Mouse (Mus musculus) erythroid progenitor cell, adult 5-6 weeks (primary cell): Measurements from ENCODE around the gene Ica1l. TPM values are rescaled to one million over a fixed set of nuclear protein-coding genes. Genes with fewer than 3 reads are reported as not detected.
A peak's percentile ranks its signal among the peaks of the same experiment; 100 is the strongest.

Experiments
- ATAC-seq: replicated peaks from 2 replicates; pipeline ENCODE4 v1.8.0; 2016; ENCODE audit warnings: moderate number of reproducible peaks, mild to moderate bottlenecking, moderate TSS enrichment, inconsistent platforms; ENCODE audit not compliant: poor library complexity, low FRiP score, severe bottlenecking
- total RNA-seq, 2 experiments: library from RNA; stranded (forward) in 1 of 2; stranded (reverse) in 1 of 2; fragments of 150-400 nt in 1 of 2; fragments of 186-747, 209-891 nt in 1 of 2; gene quantifications; 2 replicates each; pipeline versions ENCODE4 v1.2.3 to v1.2.4; 2015 to 2017; ENCODE audit warnings: low replicate concordance in 2 of 2

Gene Ica1l
- total RNA-seq, 2 experiments from 2014 or later = not detected

DNA sequence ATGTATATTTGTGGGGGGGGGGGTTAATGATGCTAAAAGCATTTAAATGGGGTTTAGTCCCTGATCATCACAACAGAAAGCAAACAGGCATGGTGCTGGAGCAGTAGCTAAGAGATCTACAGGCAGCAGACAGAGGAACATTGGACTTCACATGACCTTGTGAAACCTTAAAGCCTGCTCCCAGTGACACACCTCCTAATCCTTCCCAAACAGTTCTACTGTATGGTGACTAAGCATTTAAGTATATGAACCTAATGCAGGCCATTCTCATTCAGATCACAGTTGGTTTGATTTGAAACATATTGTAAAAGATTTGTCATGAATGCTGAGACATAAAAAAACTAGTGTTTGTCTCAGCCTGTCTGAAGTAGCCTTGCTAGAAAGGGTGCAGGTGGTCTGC lies 56.4 kb downstream of the Ica1l start:
- no peak for ATAC-seq

DNA sequence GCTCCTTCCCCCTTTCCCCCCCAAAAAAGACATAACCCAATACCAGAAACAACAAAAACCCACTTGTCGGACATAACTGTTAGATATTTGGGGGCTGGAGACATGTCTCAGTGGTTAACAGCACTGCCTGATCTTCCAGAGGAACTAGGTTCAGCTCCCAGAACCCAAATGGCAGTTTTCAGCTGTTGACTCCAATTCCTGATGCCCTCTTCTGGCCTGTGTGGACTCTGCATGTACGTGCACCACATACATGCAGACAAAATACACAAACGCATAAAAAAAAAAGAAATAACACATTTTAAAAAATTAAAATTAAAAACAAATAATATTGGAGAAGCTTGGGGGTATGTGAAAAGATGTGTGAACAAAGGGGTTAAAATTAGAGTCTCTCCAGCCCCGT lies 75.7 kb downstream of the Ica1l start:
- ATAC-seq = no peak

DNA sequence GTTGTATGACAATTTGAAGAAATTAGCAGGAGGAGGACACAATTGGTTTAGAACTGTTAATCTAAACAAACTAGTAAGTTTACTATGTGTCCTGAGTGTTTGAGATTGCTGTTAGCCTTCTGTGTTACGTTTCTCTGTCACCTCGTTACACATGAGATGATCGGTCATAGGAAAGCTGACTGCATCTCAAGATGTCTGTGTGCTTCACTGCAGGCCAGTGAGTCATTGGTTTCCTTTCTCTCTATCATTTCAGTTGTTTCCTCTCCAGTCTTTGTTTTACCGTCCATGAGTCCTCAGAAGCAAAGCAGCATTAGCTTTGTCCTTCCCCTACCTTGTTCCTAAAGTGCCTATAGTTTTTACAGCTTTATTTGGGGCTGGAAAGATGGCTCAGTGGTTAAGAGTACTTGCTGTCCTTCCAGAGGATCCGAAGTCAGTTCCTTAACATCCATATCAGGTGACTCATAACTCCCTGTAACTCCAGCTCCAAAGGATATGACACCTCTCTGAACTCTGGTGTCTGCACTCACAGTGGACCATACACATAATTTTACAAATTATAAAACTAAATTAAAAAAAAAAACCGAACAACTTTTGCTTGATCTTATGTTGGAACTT lies 76.7 kb downstream of the Ica1l start:
- no peak for ATAC-seq

DNA sequence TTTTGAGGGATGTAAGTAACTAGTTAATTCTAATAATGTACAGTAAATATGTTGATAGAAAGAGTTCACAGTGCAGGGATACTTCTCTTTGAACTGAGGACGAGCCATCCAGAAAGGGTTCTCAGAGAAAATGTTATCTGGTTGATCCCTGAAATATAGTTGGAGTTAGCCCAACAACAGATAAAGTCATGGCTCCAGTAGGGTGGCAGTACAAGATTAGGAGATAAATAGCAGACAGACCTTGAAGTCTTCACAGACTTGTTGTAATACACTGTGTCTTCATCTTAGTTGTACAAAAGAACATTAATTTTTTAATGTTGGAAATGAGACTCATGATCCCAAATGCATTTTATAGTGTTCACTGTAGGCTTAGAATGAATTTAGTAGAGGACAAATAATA lies 83.0 kb downstream of the Ica1l start:
- ATAC-seq = no peak; the same call in 1 of the 2 replicates

DNA sequence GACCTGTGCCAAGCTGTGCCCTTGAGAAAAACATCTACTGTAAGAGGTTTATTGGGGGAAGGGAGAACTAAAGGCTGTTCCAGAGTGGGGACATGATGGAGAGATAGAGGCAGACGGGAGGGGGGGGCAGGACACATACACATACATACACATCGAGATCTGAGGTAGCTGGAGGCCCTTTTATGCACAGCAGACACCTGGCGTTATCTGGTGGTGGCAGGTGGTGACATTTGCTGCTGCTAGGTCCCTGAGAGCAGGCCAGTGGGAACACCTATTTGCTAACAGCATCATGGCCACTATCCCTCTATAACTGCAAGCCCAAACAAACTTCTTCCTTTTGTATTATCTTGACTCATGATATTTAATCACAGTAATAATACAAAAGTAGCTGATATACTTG lies 85.8 kb downstream of the Ica1l start:
- ATAC-seq = no peak

DNA sequence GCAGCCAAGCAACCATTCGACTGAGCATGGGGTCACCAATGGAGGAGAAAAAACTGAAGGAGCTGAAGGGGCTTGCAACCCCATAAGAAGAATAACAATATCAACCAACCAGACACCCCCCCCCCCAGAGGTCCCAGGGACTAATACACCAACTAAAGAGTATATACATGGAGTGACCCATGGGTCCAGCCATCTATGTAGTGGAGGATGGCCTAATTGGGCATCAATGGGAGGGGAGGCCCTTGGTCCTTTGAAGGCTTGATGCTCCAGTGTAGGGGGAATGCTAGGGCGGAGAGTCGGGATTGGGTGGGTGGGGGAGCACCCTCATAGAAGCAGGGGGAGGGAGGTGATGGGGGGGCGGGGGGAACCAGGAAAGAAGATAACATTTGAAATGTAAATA lies 95.5 kb downstream of the Ica1l start:
- ATAC-seq = no peak

DNA sequence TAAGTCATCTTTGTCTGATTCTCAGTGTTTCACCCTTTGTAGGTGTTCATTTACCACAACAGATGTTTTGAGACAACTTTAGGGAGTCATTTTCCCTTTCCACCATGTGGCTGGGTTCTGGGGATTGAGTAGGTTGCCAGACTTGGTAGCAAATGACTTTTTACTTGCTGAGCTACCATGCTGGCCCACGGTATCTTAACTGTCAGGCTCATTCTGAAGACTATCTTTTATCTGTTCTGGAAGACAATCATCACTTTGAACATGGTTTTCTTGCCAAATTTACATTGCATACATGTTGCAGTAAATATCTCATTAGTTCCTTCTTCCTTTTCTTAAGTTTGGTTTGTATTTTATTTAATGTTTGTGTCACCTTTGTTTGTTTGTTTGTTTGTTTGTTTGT lies 97.0 kb downstream of the Ica1l start:
- no peak for ATAC-seq

DNA sequence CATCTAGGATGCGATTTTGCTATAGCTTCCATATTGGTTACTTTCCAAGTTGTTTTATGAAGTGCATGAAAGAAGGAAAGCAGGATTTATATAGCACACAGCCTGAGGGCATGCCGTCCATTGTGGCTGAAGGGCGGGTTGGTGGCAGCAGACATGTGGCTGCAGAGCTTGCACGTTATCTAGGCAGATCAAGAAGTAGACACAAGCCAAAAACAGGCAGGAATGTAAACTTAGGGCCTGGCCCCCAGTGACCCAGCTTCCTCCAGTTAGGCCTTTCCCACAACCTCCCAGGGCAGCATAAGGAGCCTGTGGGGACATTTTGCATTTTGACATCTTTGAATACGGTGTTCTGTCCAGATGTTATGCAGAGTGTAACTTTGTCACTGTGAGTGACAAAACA lies 99.2 kb downstream of the Ica1l start:
- peak; percentile 45; the same call in 1 of the 2 replicates for ATAC-seq

DNA sequence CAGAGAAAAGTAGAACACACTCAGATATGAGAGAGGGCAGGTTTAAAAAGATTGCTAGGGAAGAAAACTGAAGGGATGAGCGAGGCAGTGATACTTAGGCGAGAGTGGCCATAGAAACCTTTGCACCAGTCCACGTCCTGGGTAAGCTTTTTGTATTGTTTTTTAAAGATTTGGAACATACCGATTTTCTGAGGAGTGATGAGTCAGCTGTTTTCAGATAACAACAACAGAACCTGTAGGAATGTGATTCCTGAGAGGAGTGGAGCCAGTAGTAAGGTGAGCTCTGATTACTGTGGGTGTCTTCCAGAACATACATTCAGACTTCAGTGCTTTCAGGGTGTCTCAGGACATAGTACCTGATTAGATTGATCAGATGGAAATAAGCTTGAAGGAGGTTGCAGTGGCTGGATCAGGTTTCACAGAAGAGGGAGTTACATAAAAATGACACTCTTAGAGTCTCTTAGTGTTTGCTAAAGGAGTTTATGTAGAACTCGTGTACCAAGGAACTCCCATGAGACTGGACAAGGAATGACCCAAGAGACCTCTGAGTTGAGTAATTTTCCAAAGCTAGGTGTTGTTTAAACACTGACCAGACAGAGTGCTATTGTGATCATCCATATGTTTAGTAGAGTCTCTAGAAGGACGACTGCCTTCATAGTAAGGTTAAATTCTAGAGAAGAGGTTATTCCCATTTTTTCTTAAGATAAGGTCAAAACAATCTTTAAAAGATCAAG lies 100.8 kb downstream of the Ica1l start:
- ATAC-seq = no peak

DNA sequence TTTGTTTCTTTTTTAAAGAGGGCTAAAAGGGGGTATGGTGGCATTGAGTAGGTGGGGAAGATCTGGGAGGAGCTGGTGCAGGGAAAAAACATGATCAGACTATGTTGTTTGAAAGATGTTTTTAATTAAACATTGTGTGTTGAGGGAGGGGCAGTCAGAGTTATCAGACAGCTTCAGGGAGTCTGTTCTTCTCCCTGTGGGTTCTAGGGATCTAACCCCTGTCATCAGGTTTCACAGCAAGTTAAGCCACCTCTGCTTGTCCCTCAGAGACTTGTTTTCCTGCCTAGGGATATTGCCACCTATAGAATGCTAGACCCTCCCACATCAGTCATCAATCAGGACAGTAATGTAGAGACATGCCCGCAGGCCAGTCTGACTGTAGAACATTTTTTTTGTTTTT lies 101.9 kb downstream of the Ica1l start:
- no peak for ATAC-seq

DNA sequence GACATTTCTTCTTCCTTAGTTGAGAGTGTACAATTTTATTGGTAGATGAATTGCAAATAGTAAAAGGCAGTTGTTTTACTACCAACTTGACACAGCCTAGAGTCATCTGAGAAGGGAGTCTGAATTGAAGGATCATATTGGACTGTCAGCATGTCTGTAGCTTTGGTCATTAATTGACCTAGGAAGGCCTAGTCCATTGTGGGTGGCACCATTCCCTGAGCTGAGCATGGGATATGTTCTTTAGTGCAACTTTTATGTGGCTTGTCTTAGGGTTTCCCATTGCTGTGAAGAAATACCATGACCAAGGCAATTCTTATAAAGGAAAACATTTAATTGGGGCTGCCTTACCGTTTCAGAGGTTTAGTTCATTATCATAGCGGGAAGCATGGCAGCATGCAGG lies 110.0 kb downstream of the Ica1l start:
- no peak for ATAC-seq

Other genes starting within 250 kb of the Ica1l start
- gene Fam117b, start 130.2 kb downstream of the Ica1l start, total RNA-seq (2015; ENCODE audit: low replicate concordance) = 5.9 and 6.8 TPM in 2 replicates
- 3.4 and 5.9 TPM in 2 replicates for gene Fam117b, start 130.2 kb downstream of the Ica1l start, total RNA-seq (2017; ENCODE audit: low replicate concordance)
- 2.5 and 7.2 TPM in 2 replicates for gene Carf, start 55.1 kb upstream of the Ica1l start, total RNA-seq (2015; ENCODE audit: low replicate concordance)
- gene Carf, start 55.1 kb upstream of the Ica1l start, total RNA-seq (2017; ENCODE audit: low replicate concordance) = 3.0 and 6.0 TPM in 2 replicates
- 7.6 and 14.3 TPM in 2 replicates for gene Wdr12, start 55.5 kb upstream of the Ica1l start, total RNA-seq (2015; ENCODE audit: low replicate concordance)
- gene Wdr12, start 55.5 kb upstream of the Ica1l start, total RNA-seq (2017; ENCODE audit: low replicate concordance) = 8.5 and 14.1 TPM in 2 replicates
- gene Nbeal1, start 137.4 kb upstream of the Ica1l start, total RNA-seq (2015; ENCODE audit: low replicate concordance) = 4.6 and 5.4 TPM in 2 replicates
- gene Nbeal1, start 137.4 kb upstream of the Ica1l start, total RNA-seq (2017; ENCODE audit: low replicate concordance) = 2.4 and 5.8 TPM in 2 replicates